Mouse (Mus musculus) c-Kit-negative CD71-positive TER-119-positive erythroid progenitor cells, embryonic 14.5 days (primary cell): ENCODE data around the gene Morc1.

Experiments
- DNase-seq: peaks from one replicate; pipeline ENCODE4 v3.0.0-alpha.2; 2013; ENCODE audit warnings: low read depth, low spot score

The Morc1 gene

DNA sequence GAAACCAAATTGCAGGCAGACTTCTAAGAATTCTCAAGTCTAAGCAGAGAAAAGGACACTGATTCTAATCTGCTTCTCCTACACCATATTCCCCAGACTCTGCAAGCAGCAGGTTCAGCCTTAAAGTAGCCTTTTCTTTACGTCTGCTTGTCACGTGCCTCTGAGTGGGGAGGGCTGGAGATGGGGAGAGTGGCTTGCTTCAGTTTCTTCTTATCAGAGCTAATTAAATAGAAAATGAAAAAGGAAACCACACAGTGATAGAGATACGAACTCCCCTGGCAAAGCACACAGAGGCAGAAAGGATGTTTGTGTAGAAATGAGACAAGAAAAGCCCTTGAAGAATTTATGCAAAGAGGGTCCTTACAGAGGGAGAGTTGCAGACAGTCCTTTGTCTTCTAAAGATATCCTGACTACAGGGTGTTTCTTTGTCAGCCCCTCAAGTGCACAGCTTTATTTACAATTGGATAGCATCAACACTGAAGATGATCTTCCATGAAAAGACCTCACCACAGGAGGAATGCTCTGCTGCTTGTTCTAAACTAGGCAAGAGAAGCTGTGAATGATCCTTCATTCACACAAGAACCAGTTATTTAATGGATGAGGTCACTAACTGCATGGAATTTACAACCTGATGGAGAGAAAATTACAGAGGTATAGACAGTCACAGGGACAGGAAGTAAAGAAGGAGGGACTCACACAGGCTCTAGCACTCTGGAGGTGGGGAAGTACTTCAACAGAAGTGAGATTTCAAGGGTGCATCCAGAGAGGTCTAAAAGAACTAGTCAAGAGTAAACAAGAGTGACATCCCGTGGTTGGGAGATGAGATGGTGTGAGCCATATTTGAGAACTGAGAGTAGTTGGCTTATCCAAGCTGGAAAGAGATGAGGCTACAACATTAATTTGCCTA lies 44.1 kb downstream of the Morc1 start:
- DNase-seq, result no peak

DNA sequence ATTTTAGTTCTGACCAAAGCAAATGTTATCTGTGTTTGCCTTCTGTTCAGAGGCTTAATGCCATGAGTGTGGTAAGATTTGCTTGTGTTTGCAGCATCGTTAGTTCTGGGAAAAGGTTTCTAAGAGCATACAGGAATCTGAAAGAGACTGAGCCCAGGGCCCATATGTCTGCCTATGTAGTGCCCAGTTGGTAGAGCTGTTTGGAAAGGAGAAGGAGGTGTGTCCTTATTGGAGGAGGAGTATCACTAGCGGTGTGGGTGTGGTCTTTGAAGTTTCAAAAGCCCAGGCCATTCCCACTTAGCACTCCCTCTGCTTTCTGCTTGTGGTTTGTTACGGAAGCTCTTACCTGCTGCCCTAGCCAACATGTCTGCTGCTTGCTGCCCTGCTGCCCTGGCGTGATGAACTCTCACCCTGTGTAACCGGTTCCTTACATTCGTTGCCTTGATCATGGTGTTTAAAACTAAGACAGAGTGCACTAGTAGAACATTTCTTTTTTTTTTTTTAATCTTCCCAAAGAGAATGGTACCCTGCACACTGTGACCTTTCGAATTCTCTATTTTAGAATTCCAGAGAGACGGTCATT lies 48.3 kb downstream of the Morc1 start:
- no peak for DNase-seq

- no peak for DNase-seq
Observed at GRCm38 (mm10) chr16:48516776-48517499, 85.9 kb downstream of the Morc1 start.

- no peak for DNase-seq
Observed at GRCm38 (mm10) chr16:48519569-48519968, 88.5 kb downstream of the Morc1 start.

DNA sequence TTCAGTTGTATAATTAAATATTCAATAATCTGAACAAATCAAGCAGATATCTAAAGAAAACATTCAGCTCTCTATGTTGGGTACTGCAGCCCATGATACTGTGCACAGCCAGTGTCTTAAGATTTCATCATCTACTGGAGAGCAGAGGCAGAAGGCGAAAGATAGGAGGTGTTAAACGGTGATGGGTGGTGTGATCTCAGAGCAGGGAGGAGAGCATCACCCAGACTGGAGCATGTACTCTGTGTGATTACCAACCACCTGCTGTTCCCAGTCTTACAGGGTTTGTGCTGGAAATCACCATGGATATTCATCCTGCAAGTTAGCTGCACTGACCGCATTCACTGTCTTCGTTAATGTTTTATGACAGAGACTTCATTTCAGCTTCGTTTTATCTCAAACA lies 106.1 kb downstream of the Morc1 start:
- no peak for DNase-seq

DNA sequence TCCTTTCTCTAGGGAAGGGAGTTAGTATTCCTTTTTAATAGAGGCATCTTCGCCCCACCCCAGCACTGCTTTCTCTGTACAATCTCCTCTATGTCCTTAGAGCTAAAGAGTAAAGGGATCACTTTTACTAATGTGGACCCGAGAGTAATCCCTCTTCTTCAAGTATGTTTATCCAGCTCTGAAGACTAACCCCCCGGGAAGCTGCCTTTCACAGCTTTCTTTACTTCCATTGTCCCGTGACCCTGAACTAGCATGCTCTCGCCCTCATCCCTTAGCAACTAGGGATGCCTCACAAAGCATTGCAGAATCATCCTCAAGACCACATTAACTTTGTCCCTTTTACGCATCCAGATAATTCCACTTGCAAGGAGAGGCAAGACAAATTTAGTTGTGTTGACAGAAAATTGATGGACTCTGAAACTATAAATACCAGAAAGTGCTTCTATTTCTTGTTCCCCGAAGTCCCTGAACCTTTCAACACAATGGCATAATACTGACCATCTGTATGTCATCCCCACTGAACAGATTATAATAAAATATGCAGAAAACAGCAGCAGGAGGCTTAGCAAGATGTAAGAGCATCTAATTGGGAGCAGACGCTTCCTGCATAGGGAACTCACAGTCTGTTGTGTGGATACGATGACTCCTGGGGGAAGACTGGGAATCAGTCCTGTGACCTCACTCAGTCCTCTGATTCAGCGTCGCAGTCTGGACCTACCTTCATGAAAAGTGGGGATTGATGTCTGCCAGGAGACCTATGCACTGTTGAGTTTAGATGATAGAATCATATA lies 131.4 kb downstream of the Morc1 start:
- no peak for DNase-seq

DNA sequence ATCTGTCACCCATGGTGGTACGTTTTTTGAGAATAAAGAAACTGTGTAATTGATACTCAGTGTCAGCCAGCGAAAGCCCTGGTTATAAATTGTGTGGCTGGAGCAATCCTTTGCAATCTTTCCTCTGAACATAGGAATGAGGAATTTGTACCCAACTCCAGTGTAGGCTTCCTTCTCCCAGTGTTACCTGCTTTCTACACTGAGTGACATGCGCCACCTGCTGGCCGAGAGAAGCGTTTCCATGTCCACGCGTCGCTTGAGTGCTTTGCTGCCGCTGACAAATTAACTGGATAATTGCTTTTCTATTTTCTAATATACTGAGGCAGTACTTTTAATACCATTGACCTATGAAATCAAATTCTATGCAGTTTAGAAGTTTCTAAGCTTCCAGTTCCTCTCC lies 139.3 kb downstream of the Morc1 start:
- DNase-seq, result no peak

GRCm38 (mm10) chr16:48574072-48574471 lies 143.0 kb downstream of the Morc1 start:
- DNase-seq, result no peak

- no peak for DNase-seq
Observed at GRCm38 (mm10) chr16:48574499-48574898, 143.5 kb downstream of the Morc1 start.

DNA sequence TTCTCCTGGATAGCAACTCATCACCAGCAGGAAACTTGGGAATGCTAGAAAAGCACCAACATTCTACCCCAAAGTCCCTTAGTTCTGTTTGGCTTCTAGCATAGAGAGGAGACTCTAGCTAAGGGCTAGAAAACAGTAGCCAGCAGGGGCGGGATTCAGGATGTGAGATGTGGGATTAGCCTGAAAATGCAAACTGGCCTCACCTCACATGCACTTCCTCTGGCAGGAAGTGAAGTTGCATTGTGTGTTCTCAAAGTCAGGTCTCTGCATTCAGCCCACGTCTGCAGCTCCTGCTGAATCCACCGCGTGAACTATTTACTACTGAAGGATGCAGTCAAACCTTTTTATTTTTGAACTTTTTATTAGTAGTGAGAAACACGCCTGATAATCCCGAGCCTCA lies 154.3 kb downstream of the Morc1 start:
- no peak for DNase-seq

DNA sequence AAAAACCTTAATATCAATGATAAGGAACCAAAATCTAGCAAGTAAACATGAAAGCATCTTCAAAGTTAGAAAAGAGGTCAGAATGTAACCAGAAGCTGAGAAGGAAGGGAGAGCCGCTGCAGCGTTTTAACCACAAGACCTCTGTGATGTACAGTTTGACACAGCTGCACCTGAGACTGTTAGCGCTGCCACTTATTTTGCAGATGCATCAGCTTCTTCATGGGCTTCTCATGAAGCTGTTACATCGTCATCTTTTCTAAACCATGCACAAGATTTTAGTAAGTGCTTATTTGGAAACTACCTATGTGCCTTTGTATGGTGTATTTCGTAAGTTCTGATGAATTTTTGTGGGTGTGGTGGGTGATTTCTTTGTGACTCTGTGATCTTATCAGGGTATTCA lies 163.4 kb downstream of the Morc1 start:
- DNase-seq, result no peak

GRCm38 (mm10) chr16:48595216-48595615 lies 164.2 kb downstream of the Morc1 start:
- DNase-seq, result no peak

GRCm38 (mm10) chr16:48603735-48604211 lies 172.7 kb downstream of the Morc1 start:
- no peak for DNase-seq

GRCm38 (mm10) chr16:48606476-48607038 lies 175.5 kb downstream of the Morc1 start:
- no peak for DNase-seq

DNA sequence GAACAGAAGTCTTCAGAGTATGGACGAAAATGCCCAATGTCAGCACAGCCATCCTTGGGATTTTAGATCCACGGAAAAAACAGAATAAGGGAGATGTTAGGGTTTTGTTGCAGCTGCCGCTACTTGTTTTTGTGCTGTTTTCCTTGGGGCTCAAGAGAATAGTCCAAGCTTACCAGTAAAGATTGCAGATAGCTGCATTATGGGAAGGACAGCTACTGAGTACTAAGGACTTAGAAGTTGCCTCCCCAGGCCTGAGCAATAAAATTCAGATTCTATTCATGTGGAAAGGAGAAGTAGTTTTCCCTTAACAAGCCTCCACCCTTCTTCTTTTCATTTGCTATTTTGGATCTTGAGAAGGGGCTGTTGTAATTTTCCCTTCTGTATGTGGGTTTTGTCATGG lies 177.2 kb downstream of the Morc1 start:
- no peak for DNase-seq

DNA sequence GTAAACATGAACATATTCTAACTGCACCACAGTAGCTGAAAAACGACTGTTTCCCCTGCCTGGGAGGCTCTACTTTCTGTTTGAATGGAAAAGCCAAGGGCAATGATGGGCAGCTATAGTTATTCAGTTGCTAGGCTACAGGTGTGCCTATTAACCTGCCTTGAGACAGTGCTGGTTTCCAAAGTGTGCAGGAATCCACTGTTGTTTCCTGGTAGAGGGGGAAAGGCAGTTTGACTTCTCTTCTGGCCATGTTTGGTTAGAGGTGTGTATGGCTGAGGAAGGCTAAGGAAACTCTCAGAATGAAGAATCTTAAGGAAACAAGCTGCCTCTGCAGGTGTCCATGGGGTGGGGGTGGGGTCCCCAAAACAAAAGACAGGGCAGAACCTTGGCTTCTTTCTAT lies 179.8 kb downstream of the Morc1 start:
- no peak for DNase-seq

DNA sequence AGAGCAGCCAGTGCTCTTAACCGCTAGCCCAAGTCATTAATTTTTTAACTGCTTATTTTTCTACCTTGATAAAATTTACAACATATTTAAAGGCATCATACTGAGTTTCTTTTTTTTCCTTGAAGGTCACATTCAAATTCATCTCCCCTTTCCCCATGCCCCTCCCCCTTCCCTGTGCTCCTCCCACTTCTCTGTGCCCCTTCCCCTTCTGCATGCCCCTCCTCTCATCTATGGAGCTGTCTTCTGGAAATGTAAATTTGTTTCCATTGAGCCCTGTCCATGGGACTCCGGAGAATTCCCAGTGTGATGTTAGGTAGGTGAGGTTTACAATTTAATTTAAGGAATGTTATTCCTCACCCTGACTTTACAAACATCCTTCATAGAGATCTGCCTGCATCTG lies 180.4 kb downstream of the Morc1 start:
- no peak for DNase-seq

GRCm38 (mm10) chr16:48613783-48614182 lies 182.7 kb downstream of the Morc1 start:
- no peak for DNase-seq

DNA sequence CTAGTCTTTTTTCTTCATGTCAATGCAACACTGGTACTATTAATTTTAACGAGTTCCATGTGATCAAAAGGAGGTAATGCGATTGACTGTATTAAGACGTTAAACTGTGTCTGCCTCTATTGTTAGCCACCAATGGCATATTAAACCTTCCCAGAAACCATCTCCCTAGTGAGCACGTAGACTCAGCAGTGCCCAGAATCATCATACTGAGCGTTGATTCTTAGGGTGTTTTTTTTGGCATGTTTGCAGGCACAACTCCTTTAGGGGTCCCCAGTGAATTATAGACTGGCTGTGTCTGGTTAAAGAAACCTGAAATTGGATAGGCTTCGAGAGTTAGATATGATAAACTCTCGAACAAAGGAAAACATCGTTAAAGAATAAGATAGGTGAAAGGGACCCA lies 189.5 kb downstream of the Morc1 start:
- no peak for DNase-seq

DNA sequence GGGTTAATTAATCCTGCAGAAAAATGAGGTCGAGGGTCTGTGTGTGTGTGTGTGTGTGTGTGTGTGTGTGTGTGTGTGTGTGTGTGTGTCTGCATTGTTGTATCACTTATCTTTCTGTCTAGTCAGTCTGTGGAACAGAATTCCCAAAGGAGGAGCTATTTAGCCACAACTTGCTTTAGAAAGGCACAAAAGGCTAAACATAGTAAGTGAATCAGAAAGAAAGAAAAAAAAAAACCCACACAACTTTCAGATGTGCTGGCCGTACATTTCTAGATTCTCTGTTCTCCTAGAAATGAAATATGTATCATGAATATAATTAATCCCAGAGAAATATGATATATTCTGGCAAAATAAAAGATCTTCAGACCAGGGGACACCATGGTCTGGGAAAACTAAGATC lies 190.0 kb downstream of the Morc1 start:
- no peak for DNase-seq

- no peak for DNase-seq
Observed at GRCm38 (mm10) chr16:48623447-48623846, 192.4 kb downstream of the Morc1 start.
